Mouse (Mus musculus) kidney, embryonic 16.5 days (tissue): ENCODE data around the gene Atp11a. TPM values are rescaled to one million over a fixed set of nuclear protein-coding genes. Genes with fewer than 3 reads are reported as not detected.

Experiments used
- ATAC-seq: fragments of 200-750 bp; cut with Nextera tagmentation; 2 replicates; pipeline ENCODE4 v1.8.0; 2017; ENCODE audit warnings: moderate TSS enrichment; ENCODE audit not compliant: low FRiP score, low TSS enrichment
- H3K27ac ChIP-seq: fragments of 300-500 bp; sonication (generic); 2 replicates; pipeline ENCODE4 v1.5.1; 2014; ENCODE audit warnings: low read length
- H3K27me3 ChIP-seq: fragments of 300-500 bp; sonication (generic); 2 replicates; pipeline ENCODE4 v1.6.1; 2014; ENCODE audit warnings: low read length, control low read depth, mixed read lengths; ENCODE audit not compliant: insufficient read depth
- H3K36me3 ChIP-seq: fragments of 300-500 bp; sonication (generic); 2 replicates; pipeline ENCODE4 v1.6.1; 2014; ENCODE audit warnings: low read length, control low read depth, mixed read lengths; ENCODE audit not compliant: insufficient read depth
- H3K4me1 ChIP-seq: fragments of 300-500 bp; sonication (generic); 2 replicates; pipeline ENCODE4 v1.6.1; 2014; ENCODE audit warnings: low read length, control low read depth, mixed read lengths; ENCODE audit not compliant: insufficient read depth
- H3K4me2 ChIP-seq: fragments of 300-500 bp; sonication (generic); replicated peaks from 2 replicates; pipeline ENCODE4 v1.6.1; 2014; ENCODE audit warnings: low read depth, low read length
- H3K4me3 ChIP-seq: fragments of 300-500 bp; sonication (generic); 2 replicates; pipeline ENCODE4 v1.5.1; 2014; ENCODE audit warnings: mild to moderate bottlenecking, low read length
- H3K9ac ChIP-seq: fragments of 300-500 bp; sonication (generic); replicated peaks from 2 replicates; pipeline ENCODE4 v1.6.1; 2014; ENCODE audit warnings: low read length
- H3K9me3 ChIP-seq: fragments of 300-500 bp; sonication (generic); 2 replicates; pipeline ENCODE4 v1.6.1; 2016; ENCODE audit warnings: low read length, control low read depth
- WGBS: fragments of 180-500 bp; shearing (Covaris S2); extraction: QIAGEN DNeasy Blood & Tissue Kit; methylation state at CpG from one replicate; pipeline ENCODE4 v1.1.7; 2014; 5-methylcytosine and 5-hydroxymethylcytosine counted together
- polyA plus RNA-seq: library from polyadenylated mRNA; unstranded; fragments of >200 nt; fragmentation: Nextera tagmentation; extraction: Ambion mirVana; gene quantifications from 2 replicates; pipeline ENCODE4 v1.2.1, GENCODE M21; 2015

Atp11a gene
- polyA plus RNA-seq, 1 experiment from 2014 or later, result 14.4 TPM

DNA sequence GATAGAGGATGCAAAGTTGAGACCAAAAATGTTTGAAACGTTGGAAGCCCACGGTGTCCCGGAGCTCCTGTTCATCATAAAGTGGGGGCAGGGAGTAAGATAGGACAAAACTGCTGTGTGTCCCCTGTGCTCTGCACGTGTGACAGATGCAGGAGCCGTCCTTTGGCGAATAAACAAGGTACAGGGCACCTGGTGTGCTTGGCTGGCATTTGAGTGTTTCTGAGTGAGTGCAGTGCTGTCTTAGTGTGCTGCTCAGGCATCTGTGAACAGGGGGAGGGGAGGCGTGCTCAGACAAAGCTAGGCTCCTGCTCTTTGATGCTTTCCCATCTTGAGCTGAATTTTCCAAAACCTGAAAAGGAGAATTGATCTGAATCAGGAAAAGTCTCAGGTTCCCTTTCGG is 28.7 kb downstream of the Atp11a start:
- H3K9ac ChIP-seq, result no peak overlapping the region
- no peak for ATAC-seq
- WGBS, result 67% methylated on average over 8 of the region's 8 CpGs
- no peak overlapping the region for H3K27ac ChIP-seq
- no peak overlapping the region for H3K4me3 ChIP-seq
- H3K36me3 ChIP-seq, result 0 out of 2 replicates have a peak, but pooled peaks cover 5% of the 10 kb centered on the region
- no peaks in the 10 kb centered on the region for H3K27me3 ChIP-seq
- peaks cover 30% of the 10 kb centered on the region for H3K4me1 ChIP-seq
- no peaks in the 10 kb centered on the region for H3K9me3 ChIP-seq
- no peak overlapping the region for H3K4me2 ChIP-seq

DNA sequence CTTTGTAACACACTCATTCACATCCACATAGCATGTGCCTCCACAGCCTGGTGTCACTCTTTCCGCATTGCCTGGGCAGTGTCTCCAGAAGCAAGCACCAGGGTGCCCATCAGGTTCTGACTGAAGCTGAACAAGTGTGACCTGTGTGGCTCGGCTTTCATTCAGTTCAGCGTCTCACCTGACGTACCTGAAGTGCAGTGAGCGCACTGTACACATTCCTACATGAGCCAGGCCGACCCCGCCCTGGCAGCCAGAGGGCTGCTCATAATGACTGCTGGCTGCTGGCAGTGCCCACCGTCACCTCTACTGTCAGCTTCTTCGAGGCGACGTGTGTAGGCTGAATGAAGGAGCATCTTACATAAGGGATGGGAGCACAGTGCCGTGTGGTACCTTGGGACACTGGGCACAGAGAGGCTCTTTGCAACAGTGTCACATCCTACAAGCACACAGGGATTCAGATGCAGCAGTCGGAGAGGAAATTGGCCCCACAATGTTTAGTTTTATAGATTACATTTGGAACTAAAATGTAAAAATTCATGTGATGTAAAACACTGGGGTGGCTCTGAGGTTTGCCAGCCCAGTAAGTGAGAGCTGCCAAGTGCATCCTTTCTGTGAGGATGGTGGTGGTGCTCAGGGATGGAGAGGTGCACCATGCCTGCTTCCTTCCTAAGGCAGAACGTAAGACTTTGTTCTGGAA is 29.6 kb downstream of the Atp11a start:
- 83% methylated on average over 14 of the region's 14 CpGs for WGBS

GRCm38 (mm10) chr8:12786958-12787301 is 30.1 kb downstream of the Atp11a start:
- no peak overlapping the region for H3K4me3 ChIP-seq
- no peak overlapping the region for H3K9ac ChIP-seq
- no peak overlapping the region for H3K4me2 ChIP-seq
- no peaks in the 10 kb centered on the region for H3K27me3 ChIP-seq
- H3K9me3 ChIP-seq, result no peaks in the 10 kb centered on the region
- WGBS, result 71% methylated on average over 12 of the region's 12 CpGs
- ATAC-seq, result no peak
- H3K4me1 ChIP-seq, result peaks cover 30% of the 10 kb centered on the region
- H3K27ac ChIP-seq, result no peak overlapping the region
- 0 out of 2 replicates have a peak, but pooled peaks cover 5% of the 10 kb centered on the region for H3K36me3 ChIP-seq

More for the DNA sequence above, 29.6 kb downstream of the Atp11a start:
- Histone ChIP-seq H3K27ac (no peak overlapping the region), H3K4me1 (peaks cover 30% of the 10 kb centered on the region), H3K27me3 (no peaks in the 10 kb centered on the region), H3K9ac (no peak overlapping the region), H3K4me2 (no peak overlapping the region), H3K36me3 (0 out of 2 replicates have a peak, but pooled peaks cover 5% of the 10 kb centered on the region), H3K9me3 (no peaks in the 10 kb centered on the region), H3K4me3 (no peak overlapping the region)
- no peak for ATAC-seq

- Histone ChIP-seq H3K27ac (no peak overlapping the region), H3K4me3 (no peak overlapping the region), H3K9me3 (no peaks in the 10 kb centered on the region), H3K27me3 (no peaks in the 10 kb centered on the region), H3K4me1 (peaks cover 30% of the 10 kb centered on the region), H3K9ac (no peak overlapping the region), H3K36me3 (0 out of 2 replicates have a peak, but pooled peaks cover 5% of the 10 kb centered on the region), H3K4me2 (no peak overlapping the region)
- 40% methylated on average over 8 of the region's 8 CpGs for WGBS
- ATAC-seq, result peak; percentile 64; the same call in 1 of the 2 replicates
Measured at GRCm38 (mm10) chr8:12787427-12787826, 30.6 kb downstream of the Atp11a start.

- Histone ChIP-seq H3K27ac (peak overlapping the region; percentile 67), H3K9ac (no peak overlapping the region), H3K4me3 (no peak overlapping the region), H3K36me3 (0 out of 2 replicates have a peak, but pooled peaks cover 5% of the 10 kb centered on the region), H3K9me3 (no peaks in the 10 kb centered on the region), H3K4me2 (no peak overlapping the region), H3K4me1 (peaks cover 30% of the 10 kb centered on the region), H3K27me3 (no peaks in the 10 kb centered on the region)
- 0 out of 2 replicates have a peak, but pooled peaks have one; percentile 43 for ATAC-seq
- WGBS, result 55% methylated on average over 9 of the region's 9 CpGs
Measured at GRCm38 (mm10) chr8:12788695-12789094, 31.9 kb downstream of the Atp11a start.

DNA sequence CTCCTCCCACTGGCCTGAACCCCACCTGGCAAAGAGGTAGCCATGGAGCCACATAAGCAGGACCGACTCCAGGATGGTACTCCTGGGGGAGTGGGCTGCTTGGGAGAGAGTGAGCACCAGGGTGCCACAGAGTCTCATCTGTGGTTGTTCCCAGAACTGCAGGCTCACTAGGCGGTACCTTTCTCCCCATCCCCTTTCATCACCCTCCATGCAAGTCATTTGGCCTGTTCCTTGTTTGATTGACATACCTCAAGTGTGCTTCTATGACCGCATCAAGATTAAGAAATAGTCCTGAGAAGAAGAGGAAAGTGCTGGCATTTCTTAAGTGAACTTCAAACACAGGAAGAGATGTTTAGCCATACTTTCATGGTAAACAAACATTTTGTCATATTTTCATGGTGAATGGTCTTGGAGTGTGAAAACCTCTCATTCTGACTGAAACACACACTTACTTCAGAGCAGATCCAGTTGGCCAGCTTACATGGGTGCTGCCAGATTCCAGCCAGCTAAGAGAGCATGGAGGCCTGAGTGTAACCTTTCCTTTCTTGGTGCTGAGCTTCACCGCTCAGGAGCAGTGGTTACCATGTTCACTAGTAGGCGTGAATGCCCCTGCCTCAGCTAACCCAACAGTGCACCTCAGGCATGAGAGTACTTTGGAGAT is 38.3 kb downstream of the Atp11a start:
- Histone ChIP-seq H3K27ac (no peak overlapping the region), H3K4me3 (no peak overlapping the region), H3K27me3 (no peaks in the 10 kb centered on the region), H3K4me2 (no peak overlapping the region), H3K9ac (no peak overlapping the region), H3K9me3 (no peaks in the 10 kb centered on the region), H3K4me1 (peaks cover 7% of the 10 kb centered on the region; the same call in 1 of the 2 replicates), H3K36me3 (no peaks in the 10 kb centered on the region)
- 84% methylated on average over 5 of the region's 5 CpGs for WGBS
- ATAC-seq, result no peak

DNA sequence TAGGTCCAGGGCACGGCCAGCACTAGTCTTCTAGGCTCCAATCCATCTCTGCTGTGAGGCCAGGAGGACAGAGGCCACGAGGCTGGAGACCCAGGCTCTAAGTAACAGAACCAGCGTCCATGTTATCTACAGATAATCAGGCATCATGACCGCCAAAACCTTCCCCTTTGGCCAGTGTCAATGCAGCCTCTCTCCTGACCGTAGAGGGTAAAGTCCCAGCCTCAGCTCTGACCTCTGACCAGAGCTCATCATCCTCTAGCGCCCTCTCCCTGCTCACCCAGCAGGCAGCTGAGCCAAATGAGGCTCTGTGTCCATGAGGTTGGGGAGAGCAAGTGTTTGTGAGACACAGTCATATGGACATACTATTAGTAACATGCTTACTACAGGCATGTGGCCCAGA is 42.3 kb downstream of the Atp11a start:
- H3K4me1 ChIP-seq, result peaks cover 38% of the 10 kb centered on the region
- WGBS, result 77% methylated on average over 6 of the region's 6 CpGs
- no peak overlapping the region for H3K4me3 ChIP-seq
- no peak overlapping the region for H3K27ac ChIP-seq
- H3K9ac ChIP-seq, result no peak overlapping the region
- no peaks in the 10 kb centered on the region for H3K36me3 ChIP-seq
- H3K9me3 ChIP-seq, result no peaks in the 10 kb centered on the region
- no peaks in the 10 kb centered on the region for H3K27me3 ChIP-seq
- no peak for ATAC-seq
- no peak overlapping the region for H3K4me2 ChIP-seq

- WGBS, result 67% methylated on average over 6 of the region's 6 CpGs
- Histone ChIP-seq H3K4me1 (peaks cover 46% of the 10 kb centered on the region), H3K4me3 (no peak overlapping the region), H3K9ac (no peak overlapping the region), H3K27ac (no peak overlapping the region), H3K9me3 (no peaks in the 10 kb centered on the region), H3K27me3 (no peaks in the 10 kb centered on the region), H3K36me3 (no peaks in the 10 kb centered on the region), H3K4me2 (no peak overlapping the region)
- no peak for ATAC-seq
Measured at GRCm38 (mm10) chr8:12799832-12800231, 43.0 kb downstream of the Atp11a start.

DNA sequence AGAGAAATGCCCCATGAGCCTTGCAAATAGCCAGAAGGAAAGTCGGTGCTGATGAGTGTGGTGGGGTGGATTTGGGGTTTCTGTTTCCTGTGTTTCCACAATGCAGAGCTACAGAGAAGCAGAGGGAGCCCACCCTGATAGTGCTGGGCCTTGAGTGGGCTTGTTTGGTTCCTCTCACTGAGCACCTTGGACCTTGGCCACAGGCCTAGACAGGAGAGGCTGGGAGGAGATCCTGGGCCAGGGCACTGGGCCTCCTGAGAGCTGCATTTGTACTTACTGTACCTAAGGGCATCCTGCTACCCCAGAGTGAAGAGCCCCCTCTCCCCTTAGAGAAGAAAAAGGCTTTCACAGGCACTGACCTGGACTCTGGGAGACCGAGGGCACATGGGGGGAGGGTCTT is 43.4 kb downstream of the Atp11a start:
- 63% methylated on average over 2 of the region's 2 CpGs for WGBS
- H3K9me3 ChIP-seq, result no peaks in the 10 kb centered on the region
- ATAC-seq, result peak; percentile 43; the same call in 1 of the 2 replicates
- H3K4me2 ChIP-seq, result no peak overlapping the region
- H3K4me3 ChIP-seq, result no peak overlapping the region
- H3K9ac ChIP-seq, result no peak overlapping the region
- no peak overlapping the region for H3K27ac ChIP-seq
- no peaks in the 10 kb centered on the region for H3K27me3 ChIP-seq
- H3K4me1 ChIP-seq, result peaks cover 50% of the 10 kb centered on the region
- no peaks in the 10 kb centered on the region for H3K36me3 ChIP-seq

- Histone ChIP-seq H3K27ac (peak overlapping the region; percentile 63), H3K4me3 (no peak overlapping the region), H3K4me1 (peaks cover 53% of the 10 kb centered on the region), H3K36me3 (peaks cover under 1% of the 10 kb centered on the region; the same call in 1 of the 2 replicates), H3K9me3 (no peaks in the 10 kb centered on the region), H3K27me3 (no peaks in the 10 kb centered on the region), H3K9ac (no peak overlapping the region), H3K4me2 (no peak overlapping the region)
- WGBS, result 56% methylated on average over 10 of the region's 10 CpGs
- ATAC-seq, result no peak
Measured at GRCm38 (mm10) chr8:12801586-12801985, 44.8 kb downstream of the Atp11a start.
